Mouse (Mus musculus): ENCODE data around the gene Gng12. TPM values are rescaled to one million over a fixed set of nuclear protein-coding genes. Genes with fewer than 3 reads are reported as not detected.

Gng12 gene
- polyA plus RNA-seq, 1 experiment from 2014 or later: 52.7 TPM

- no peaks in the 10 kb centered on the region for H3K36me3 ChIP-seq (ENCODE audit: control insufficient read depth, insufficient read depth, low read length)
- no peak overlapping the region for H3K4me2 ChIP-seq (replicated peaks; ENCODE audit: low read depth, low read length)
- H3K9me3 ChIP-seq (ENCODE audit: control insufficient read depth, low read length): no peaks in the 10 kb centered on the region
- H3K4me1 ChIP-seq (replicated peaks; ENCODE audit: control insufficient read depth, insufficient read depth, low read length): no peaks in the 10 kb centered on the region
- H3K27ac ChIP-seq (ENCODE audit: low read depth, low read length): no peak overlapping the region
- H3K9ac ChIP-seq (ENCODE audit: low read depth, low read length): no peak overlapping the region
- WGBS: 87% methylated on average over 3 of the region's 3 CpGs
- H3K27me3 ChIP-seq (ENCODE audit: control insufficient read depth, insufficient read depth, low read length): no peaks in the 10 kb centered on the region
- H3K4me3 ChIP-seq (ENCODE audit: low read depth, low read length): no peak overlapping the region
- DNase-seq (ENCODE audit: low spot score): no peak
- ATAC-seq (ENCODE audit: low FRiP score): no peak
Observed at GRCm38 (mm10) chr6:67045424-67045823, 149.2 kb downstream of the Gng12 start.

GRCm38 (mm10) chr6:67046937-67047336, 150.7 kb downstream of the Gng12 start:
- Histone ChIP-seq H3K27me3 (ENCODE audit: control insufficient read depth, insufficient read depth, low read length) (no peaks in the 10 kb centered on the region), H3K4me1 (replicated peaks; ENCODE audit: control insufficient read depth, insufficient read depth, low read length) (no peaks in the 10 kb centered on the region), H3K4me3 (ENCODE audit: low read depth, low read length) (no peak overlapping the region), H3K4me2 (replicated peaks; ENCODE audit: low read depth, low read length) (no peak overlapping the region), H3K27ac (ENCODE audit: low read depth, low read length) (no peak overlapping the region), H3K36me3 (ENCODE audit: control insufficient read depth, insufficient read depth, low read length) (no peaks in the 10 kb centered on the region), H3K9me3 (ENCODE audit: control insufficient read depth, low read length) (no peaks in the 10 kb centered on the region), H3K9ac (ENCODE audit: low read depth, low read length) (no peak overlapping the region)
- DNase-seq (ENCODE audit: low spot score): no peak
- WGBS: 85% methylated on average over 3 of the region's 3 CpGs
- ATAC-seq (ENCODE audit: low FRiP score): no peak

- no peak overlapping the region for H3K9ac ChIP-seq (ENCODE audit: low read depth, low read length)
- no peak overlapping the region for H3K4me2 ChIP-seq (replicated peaks; ENCODE audit: low read depth, low read length)
- no peaks in the 10 kb centered on the region for H3K4me1 ChIP-seq (replicated peaks; ENCODE audit: control insufficient read depth, insufficient read depth, low read length)
- H3K27me3 ChIP-seq (ENCODE audit: control insufficient read depth, insufficient read depth, low read length): no peaks in the 10 kb centered on the region
- no peak overlapping the region for H3K27ac ChIP-seq (ENCODE audit: low read depth, low read length)
- no peak for ATAC-seq (ENCODE audit: low FRiP score)
- DNase-seq (ENCODE audit: low spot score): no peak
- no peak overlapping the region for H3K4me3 ChIP-seq (ENCODE audit: low read depth, low read length)
- 88% methylated on average over 3 of the region's 3 CpGs for WGBS
- H3K36me3 ChIP-seq (ENCODE audit: control insufficient read depth, insufficient read depth, low read length): no peaks in the 10 kb centered on the region
- H3K9me3 ChIP-seq (ENCODE audit: control insufficient read depth, low read length): no peaks in the 10 kb centered on the region
Observed at GRCm38 (mm10) chr6:67048052-67048691, 152.0 kb downstream of the Gng12 start.

- WGBS: 42% methylated on average over 7 of the region's 7 CpGs
- H3K4me1 ChIP-seq (replicated peaks; ENCODE audit: control insufficient read depth, insufficient read depth, low read length): no peaks in the 10 kb centered on the region
- no peak overlapping the region for H3K9ac ChIP-seq (ENCODE audit: low read depth, low read length)
- no peak overlapping the region for H3K27ac ChIP-seq (ENCODE audit: low read depth, low read length)
- no peak for DNase-seq (ENCODE audit: low spot score)
- no peak overlapping the region for H3K4me2 ChIP-seq (replicated peaks; ENCODE audit: low read depth, low read length)
- no peaks in the 10 kb centered on the region for H3K36me3 ChIP-seq (ENCODE audit: control insufficient read depth, insufficient read depth, low read length)
- no peaks in the 10 kb centered on the region for H3K9me3 ChIP-seq (ENCODE audit: control insufficient read depth, low read length)
- no peak overlapping the region for H3K4me3 ChIP-seq (ENCODE audit: low read depth, low read length)
- H3K27me3 ChIP-seq (ENCODE audit: control insufficient read depth, insufficient read depth, low read length): no peaks in the 10 kb centered on the region
- peak; percentile 80 for ATAC-seq (ENCODE audit: low FRiP score)
Observed at GRCm38 (mm10) chr6:67048880-67049694, 152.9 kb downstream of the Gng12 start.

- Histone ChIP-seq H3K4me1 (replicated peaks; ENCODE audit: control insufficient read depth, insufficient read depth, low read length) (no peaks in the 10 kb centered on the region), H3K27ac (ENCODE audit: low read depth, low read length) (no peak overlapping the region), H3K36me3 (ENCODE audit: control insufficient read depth, insufficient read depth, low read length) (no peaks in the 10 kb centered on the region), H3K4me2 (replicated peaks; ENCODE audit: low read depth, low read length) (no peak overlapping the region), H3K9ac (ENCODE audit: low read depth, low read length) (no peak overlapping the region), H3K27me3 (ENCODE audit: control insufficient read depth, insufficient read depth, low read length) (no peaks in the 10 kb centered on the region), H3K4me3 (ENCODE audit: low read depth, low read length) (no peak overlapping the region), H3K9me3 (ENCODE audit: control insufficient read depth, low read length) (no peaks in the 10 kb centered on the region)
- WGBS: 50% methylated on average over 2 of the region's 2 CpGs
- DNase-seq (ENCODE audit: low spot score) (no peak), ATAC-seq (ENCODE audit: low FRiP score) (peak; percentile 60; the same call in 1 of the 2 replicates)
Observed at GRCm38 (mm10) chr6:67049695-67050038, 153.5 kb downstream of the Gng12 start.

- Histone ChIP-seq H3K27me3 (ENCODE audit: control insufficient read depth, insufficient read depth, low read length) (no peaks in the 10 kb centered on the region), H3K4me1 (replicated peaks; ENCODE audit: control insufficient read depth, insufficient read depth, low read length) (no peaks in the 10 kb centered on the region), H3K36me3 (ENCODE audit: control insufficient read depth, insufficient read depth, low read length) (no peaks in the 10 kb centered on the region), H3K27ac (ENCODE audit: low read depth, low read length) (no peak overlapping the region), H3K9ac (ENCODE audit: low read depth, low read length) (no peak overlapping the region), H3K4me2 (replicated peaks; ENCODE audit: low read depth, low read length) (no peak overlapping the region), H3K4me3 (ENCODE audit: low read depth, low read length) (no peak overlapping the region), H3K9me3 (ENCODE audit: control insufficient read depth, low read length) (no peaks in the 10 kb centered on the region)
- no peak for ATAC-seq (ENCODE audit: low FRiP score)
- 72% methylated on average over 1 of the region's 1 CpGs for WGBS
- DNase-seq (ENCODE audit: low spot score): no peak
Observed at GRCm38 (mm10) chr6:67050063-67050462, 153.9 kb downstream of the Gng12 start.

- Histone ChIP-seq H3K9ac (ENCODE audit: low read depth, low read length) (no peak overlapping the region), H3K4me2 (replicated peaks; ENCODE audit: low read depth, low read length) (no peak overlapping the region), H3K9me3 (ENCODE audit: control insufficient read depth, low read length) (no peaks in the 10 kb centered on the region), H3K36me3 (ENCODE audit: control insufficient read depth, insufficient read depth, low read length) (no peaks in the 10 kb centered on the region), H3K4me3 (ENCODE audit: low read depth, low read length) (no peak overlapping the region), H3K27ac (ENCODE audit: low read depth, low read length) (no peak overlapping the region), H3K4me1 (replicated peaks; ENCODE audit: control insufficient read depth, insufficient read depth, low read length) (no peaks in the 10 kb centered on the region), H3K27me3 (ENCODE audit: control insufficient read depth, insufficient read depth, low read length) (no peaks in the 10 kb centered on the region)
- no peak for DNase-seq (ENCODE audit: low spot score)
- no peak for ATAC-seq (ENCODE audit: low FRiP score)
- 87% methylated on average over 15 of the region's 15 CpGs for WGBS
Observed at GRCm38 (mm10) chr6:67056108-67056888, 160.1 kb downstream of the Gng12 start.

GRCm38 (mm10) chr6:67056889-67057564, 160.8 kb downstream of the Gng12 start:
- ATAC-seq (ENCODE audit: low FRiP score): no peak
- no peak overlapping the region for H3K27ac ChIP-seq (ENCODE audit: low read depth, low read length)
- H3K36me3 ChIP-seq (ENCODE audit: control insufficient read depth, insufficient read depth, low read length): no peaks in the 10 kb centered on the region
- 85% methylated on average over 3 of the region's 3 CpGs for WGBS
- H3K4me2 ChIP-seq (replicated peaks; ENCODE audit: low read depth, low read length): no peak overlapping the region
- H3K9ac ChIP-seq (ENCODE audit: low read depth, low read length): no peak overlapping the region
- no peak for DNase-seq (ENCODE audit: low spot score)
- H3K4me1 ChIP-seq (replicated peaks; ENCODE audit: control insufficient read depth, insufficient read depth, low read length): no peaks in the 10 kb centered on the region
- H3K27me3 ChIP-seq (ENCODE audit: control insufficient read depth, insufficient read depth, low read length): no peaks in the 10 kb centered on the region
- H3K4me3 ChIP-seq (ENCODE audit: low read depth, low read length): no peak overlapping the region
- H3K9me3 ChIP-seq (ENCODE audit: control insufficient read depth, low read length): no peaks in the 10 kb centered on the region

Data from hindbrain, embryonic 11.5 days (tissue).